Mouse (Mus musculus) intestine, embryonic 14.5 days (tissue): ENCODE results near the gene Ate1. TPM values are rescaled to one million over a fixed set of nuclear protein-coding genes. Genes with fewer than 3 reads are reported as not detected.
"Not testable (repeated sequence)": the region's sequence is repeated elsewhere in the genome, so short reads cannot be mapped to it uniquely, and the experiment has no call there.

Experiments
- ATAC-seq: fragments of 200-750 bp; cut with Nextera tagmentation; replicated peaks from 2 replicates; pipeline ENCODE4 v1.8.0; 2017; ENCODE audit warnings: low read depth, moderate number of reproducible peaks, moderate TSS enrichment, moderate library complexity; ENCODE audit not compliant: low FRiP score, low TSS enrichment
- DNase-seq: peaks from one replicate; pipeline ENCODE4 v3.0.0-alpha.2; 2018; ENCODE audit warnings: low spot score
- H3K27ac ChIP-seq: fragments of 300-500 bp; sonication (generic); 2 replicates; pipeline ENCODE4 v1.5.1; 2014; ENCODE audit warnings: low read depth, mild to moderate bottlenecking, control low read depth
- H3K27me3 ChIP-seq: fragments of 300-500 bp; sonication (generic); replicated peaks from 2 replicates; pipeline ENCODE4 v1.6.1; 2014; ENCODE audit warnings: low read length, control low read depth; ENCODE audit not compliant: control insufficient read depth, insufficient read depth
- H3K36me3 ChIP-seq: fragments of 300-500 bp; sonication (generic); 2 replicates; pipeline ENCODE4 v1.6.1; 2014; ENCODE audit warnings: low read length, control low read depth; ENCODE audit not compliant: control insufficient read depth, insufficient read depth
- H3K4me1 ChIP-seq: fragments of 300-500 bp; sonication (generic); replicated peaks from 2 replicates; pipeline ENCODE4 v1.6.1; 2014; ENCODE audit warnings: low read length, control low read depth, mixed read lengths; ENCODE audit not compliant: control insufficient read depth, insufficient read depth
- H3K4me2 ChIP-seq: fragments of 300-500 bp; sonication (generic); 2 replicates; pipeline ENCODE4 v1.6.1; 2014; ENCODE audit warnings: low read length
- H3K4me3 ChIP-seq: fragments of 300-500 bp; sonication (generic); 2 replicates; pipeline ENCODE4 v1.5.1; 2014; ENCODE audit warnings: low read depth, low read length, control low read depth, mixed read lengths
- H3K9ac ChIP-seq: fragments of 300-500 bp; sonication (generic); 2 replicates; pipeline ENCODE4 v1.6.1; 2014; ENCODE audit warnings: mild to moderate bottlenecking, low read length
- H3K9me3 ChIP-seq: fragments of 300-500 bp; sonication (generic); 2 replicates; pipeline ENCODE4 v1.6.1; 2016; ENCODE audit warnings: low read length, control low read depth; ENCODE audit not compliant: control insufficient read depth
- WGBS: fragments of 180-500 bp; shearing (Covaris S2); extraction: QIAGEN DNeasy Blood & Tissue Kit; methylation state at CpG from one replicate; pipeline ENCODE4 v1.1.7; 2014; 5-methylcytosine and 5-hydroxymethylcytosine counted together
- polyA plus RNA-seq: library from polyadenylated mRNA; unstranded; fragments of >200 nt; fragmentation: Nextera tagmentation; extraction: Ambion mirVana; gene quantifications from 2 replicates; pipeline ENCODE4 v1.2.1, GENCODE M21; 2014

Ate1 gene
- polyA plus RNA-seq, 1 experiment from 2014 or later = 63.1 TPM

DNA sequence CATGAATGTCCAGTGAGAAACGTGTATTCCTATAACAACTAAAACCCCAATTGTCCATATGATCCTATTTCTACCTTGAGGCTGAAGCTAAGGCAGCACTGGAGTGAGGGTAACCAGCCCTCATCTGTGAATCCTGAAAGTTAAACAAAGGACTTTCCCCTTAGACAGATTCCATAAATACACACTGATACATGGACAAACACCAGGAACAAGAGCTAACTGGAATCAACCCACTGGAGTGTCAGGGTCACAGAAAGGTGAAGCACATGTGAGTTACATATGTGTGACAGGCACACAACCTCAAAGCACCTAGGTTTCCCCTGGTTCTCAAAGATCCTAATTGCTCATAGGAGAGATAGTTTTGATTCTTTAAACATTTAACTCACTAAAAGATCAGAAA is 100.2 kb downstream of the Ate1 start:
- no peaks in the 10 kb centered on the region for H3K36me3 ChIP-seq
- H3K4me2 ChIP-seq = no peak overlapping the region
- DNase-seq (no peak), ATAC-seq (0 out of 2 replicates have a peak, but pooled peaks have one; percentile 23)
- peak overlapping the region; percentile 57 for H3K27ac ChIP-seq
- no peak overlapping the region for H3K9ac ChIP-seq
- H3K4me1 ChIP-seq = no peaks in the 10 kb centered on the region; the same call in 1 of the 2 replicates
- H3K4me3 ChIP-seq = no peak overlapping the region
- 46% methylated on average over 1 of the region's 1 CpGs for WGBS
- no peaks in the 10 kb centered on the region for H3K27me3 ChIP-seq
- H3K9me3 ChIP-seq = no peaks in the 10 kb centered on the region

DNA sequence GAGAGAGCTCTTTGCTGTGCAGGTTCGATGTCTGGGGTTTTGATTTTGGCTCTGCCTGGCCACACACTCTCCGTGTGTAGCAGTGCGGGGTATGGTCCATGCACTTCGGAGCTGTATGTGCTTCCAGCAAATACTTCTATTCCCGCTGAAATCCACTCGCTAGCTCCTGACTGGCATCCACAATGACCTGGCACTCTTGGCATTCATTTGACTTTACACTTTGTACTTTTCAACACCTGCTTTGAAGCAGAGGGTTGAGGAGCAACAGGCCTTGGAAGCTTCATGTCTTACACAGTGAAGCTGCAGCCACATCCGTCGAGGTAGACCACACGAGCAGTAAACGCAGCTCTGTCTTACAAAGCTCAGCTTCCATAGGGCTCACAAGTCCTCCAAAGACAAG is 112.5 kb downstream of the Ate1 start:
- no peaks in the 10 kb centered on the region for H3K27me3 ChIP-seq
- DNase-seq (no peak), ATAC-seq (no peak)
- no peak overlapping the region for H3K4me2 ChIP-seq
- no peaks in the 10 kb centered on the region for H3K36me3 ChIP-seq
- H3K9me3 ChIP-seq = no peaks in the 10 kb centered on the region
- no peak overlapping the region for H3K9ac ChIP-seq
- H3K27ac ChIP-seq = peak overlapping the region; percentile 58
- no peak overlapping the region for H3K4me3 ChIP-seq
- no peaks in the 10 kb centered on the region; the same call in 1 of the 2 replicates for H3K4me1 ChIP-seq
- WGBS = 69% methylated on average over 10 of the region's 10 CpGs

DNA sequence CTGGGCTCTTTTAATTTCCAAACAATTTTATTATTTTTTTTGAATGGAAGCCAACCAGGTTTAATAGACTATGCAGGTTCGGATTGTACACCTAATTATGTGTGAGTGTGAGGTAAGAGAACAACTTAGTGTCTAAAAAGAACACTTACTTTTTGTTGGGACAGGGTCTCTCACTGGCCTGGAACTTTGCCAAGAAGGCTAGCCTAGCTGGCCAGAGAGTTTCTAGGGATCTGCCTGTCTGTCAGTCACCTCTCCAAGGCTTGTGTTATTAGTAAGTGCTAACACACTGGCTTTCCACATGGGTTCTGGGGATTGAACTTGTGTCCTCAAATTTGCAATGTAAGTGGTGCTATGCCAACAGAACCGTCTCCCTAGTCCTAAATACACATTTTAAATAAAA is 116.8 kb downstream of the Ate1 start:
- no peaks in the 10 kb centered on the region for H3K9me3 ChIP-seq
- DNase-seq (no peak), ATAC-seq (no peak)
- no peaks in the 10 kb centered on the region; the same call in 1 of the 2 replicates for H3K4me1 ChIP-seq
- WGBS = 86% methylated on average over 2 of the region's 2 CpGs
- peaks cover 6% of the 10 kb centered on the region for H3K36me3 ChIP-seq
- H3K4me2 ChIP-seq = no peak overlapping the region
- H3K27ac ChIP-seq = no peak overlapping the region
- H3K9ac ChIP-seq = no peak overlapping the region
- no peaks in the 10 kb centered on the region for H3K27me3 ChIP-seq
- H3K4me3 ChIP-seq = no peak overlapping the region

DNA sequence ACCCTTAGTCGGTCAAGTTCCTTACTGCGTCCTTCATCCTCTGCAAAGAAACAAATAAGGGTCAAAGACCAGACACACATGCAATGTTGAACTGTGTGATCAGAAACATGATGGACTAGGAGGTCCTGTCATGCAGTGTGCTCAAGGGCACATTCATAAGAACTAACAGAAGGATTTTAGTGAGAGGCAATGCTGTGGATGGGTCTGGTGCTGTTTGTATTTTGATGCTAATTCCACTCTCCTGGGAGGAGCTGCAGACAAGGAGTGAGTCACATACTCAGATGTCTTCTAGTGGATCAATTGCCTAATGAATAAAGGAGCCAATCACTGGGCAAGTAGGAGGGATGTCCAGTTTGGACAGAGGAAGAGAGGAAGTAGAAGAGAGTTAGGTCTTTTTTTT is 125.5 kb downstream of the Ate1 start:
- H3K36me3 ChIP-seq = peaks cover 13% of the 10 kb centered on the region
- H3K4me3 ChIP-seq = no peak overlapping the region
- H3K4me1 ChIP-seq = no peaks in the 10 kb centered on the region
- H3K4me2 ChIP-seq = no peak overlapping the region
- no peak for ATAC-seq
- H3K27me3 ChIP-seq = no peaks in the 10 kb centered on the region
- WGBS = 81% methylated on average over 2 of the region's 2 CpGs
- no peak overlapping the region for H3K27ac ChIP-seq
- H3K9me3 ChIP-seq = no peaks in the 10 kb centered on the region
- no peak for DNase-seq
- H3K9ac ChIP-seq = no peak overlapping the region

DNA sequence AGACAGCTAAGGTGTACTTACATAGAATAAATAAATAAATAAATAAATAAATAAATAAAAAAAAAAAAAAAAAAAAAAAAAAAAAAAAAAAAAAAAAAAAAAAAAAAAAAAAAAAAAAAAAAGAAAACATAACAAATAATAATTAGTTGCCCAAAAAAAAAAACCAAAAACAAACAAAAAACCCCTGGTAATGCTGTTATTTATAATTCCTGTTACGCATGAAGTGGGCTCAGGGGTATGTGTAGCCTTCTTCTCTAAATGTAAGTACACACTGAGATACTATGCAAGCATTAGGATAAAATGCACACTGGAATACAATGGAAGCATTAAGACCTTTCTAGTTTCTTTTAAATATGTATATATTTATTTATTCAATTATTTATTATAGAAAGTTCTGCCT is 130.1 kb downstream of the Ate1 start:
- H3K9me3 ChIP-seq, H3K4me2 ChIP-seq, H3K9ac ChIP-seq, H3K27ac ChIP-seq, H3K27me3 ChIP-seq, H3K4me1 ChIP-seq, H3K4me3 ChIP-seq, DNase-seq, ATAC-seq: not testable (repeated sequence)
- H3K36me3 ChIP-seq = peaks cover 24% of the 10 kb centered on the region
- WGBS = 91% methylated on average over 1 of the region's 1 CpGs

DNA sequence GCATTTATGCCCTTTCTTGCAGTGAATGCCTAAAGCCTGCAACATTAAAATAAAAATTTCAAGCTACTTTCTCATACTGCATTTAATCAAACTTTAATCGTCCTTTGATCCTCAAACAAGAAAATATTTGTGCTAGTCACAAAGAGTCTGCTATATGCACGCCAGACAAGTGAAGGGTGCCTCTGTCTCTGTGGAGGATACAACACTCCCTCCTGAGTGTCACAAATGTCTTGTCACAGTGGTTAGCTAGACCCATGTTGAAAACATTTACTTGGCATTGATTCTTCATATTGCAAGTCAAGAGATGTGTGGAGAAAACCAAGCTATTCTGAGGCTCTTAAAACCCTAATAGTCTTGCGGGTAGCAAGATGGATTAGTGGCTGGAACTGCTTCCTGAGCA is 133.9 kb downstream of the Ate1 start:
- no peaks in the 10 kb centered on the region for H3K9me3 ChIP-seq
- H3K4me1 ChIP-seq = no peaks in the 10 kb centered on the region
- H3K4me2 ChIP-seq = no peak overlapping the region
- no peak overlapping the region for H3K4me3 ChIP-seq
- peak; percentile 2 for DNase-seq
- peaks cover 11% of the 10 kb centered on the region; the same call in 1 of the 2 replicates for H3K36me3 ChIP-seq
- WGBS = 77% methylated on average over 3 of the region's 3 CpGs
- no peak for ATAC-seq
- no peak overlapping the region for H3K9ac ChIP-seq
- H3K27me3 ChIP-seq = no peaks in the 10 kb centered on the region
- H3K27ac ChIP-seq = no peak overlapping the region

DNA sequence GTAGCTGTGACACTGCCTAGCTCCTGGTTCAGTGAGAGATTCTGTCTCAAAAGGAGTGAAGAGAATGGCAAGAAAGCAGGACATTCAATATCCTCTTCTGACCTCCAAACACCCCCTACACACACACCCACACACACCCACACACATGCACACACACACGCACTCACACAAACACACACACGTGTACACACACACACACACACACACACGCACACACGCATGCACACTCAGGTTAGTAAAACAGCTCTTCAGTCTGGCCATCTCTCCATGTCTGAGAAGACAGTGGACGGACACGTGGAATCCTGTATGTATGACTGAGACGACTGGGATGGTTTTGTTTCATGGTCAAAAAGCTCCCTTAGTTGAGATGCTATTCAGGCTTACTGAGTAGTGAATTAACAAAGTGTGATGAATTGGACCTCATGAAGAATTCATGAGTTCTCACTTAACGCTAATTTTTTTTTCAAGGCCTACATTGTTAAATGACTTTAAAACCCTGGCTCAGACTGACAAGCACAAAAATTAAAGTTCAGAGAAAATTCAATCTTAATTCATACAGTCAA is 134.4 kb downstream of the Ate1 start:
- Histone ChIP-seq H3K9me3 (no peaks in the 10 kb centered on the region), H3K27me3 (no peaks in the 10 kb centered on the region), H3K9ac (no peak overlapping the region), H3K4me1 (no peaks in the 10 kb centered on the region), H3K27ac (no peak overlapping the region), H3K4me2 (no peak overlapping the region), H3K36me3 (peaks cover 11% of the 10 kb centered on the region; the same call in 1 of the 2 replicates), H3K4me3 (no peak overlapping the region)
- DNase-seq = no peak
- WGBS = 93% methylated on average over 8 of the region's 8 CpGs
- no peak for ATAC-seq

DNA sequence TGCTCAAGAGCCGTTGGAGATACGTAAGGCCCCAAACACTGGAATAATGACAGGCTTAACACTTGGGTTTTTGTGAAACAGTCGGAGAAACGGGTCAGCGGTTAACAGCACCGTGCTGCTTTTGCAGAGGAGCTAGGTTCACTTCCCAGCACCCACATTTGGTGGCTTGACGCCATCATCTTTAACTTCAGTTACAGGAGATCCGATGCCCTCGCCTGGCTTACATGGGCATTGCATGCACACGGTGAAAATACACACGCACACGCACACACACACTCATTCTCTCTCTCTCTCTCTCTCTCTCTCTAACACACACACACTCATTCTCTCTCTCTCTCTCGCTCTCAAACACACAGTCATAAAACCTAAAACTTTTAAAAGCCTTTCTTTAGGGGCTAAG is 138.0 kb downstream of the Ate1 start:
- no peaks in the 10 kb centered on the region for H3K9me3 ChIP-seq
- H3K9ac ChIP-seq = no peak overlapping the region
- DNase-seq (no peak), ATAC-seq (no peak)
- 94% methylated on average over 13 of the region's 13 CpGs for WGBS
- no peak overlapping the region for H3K4me3 ChIP-seq
- no peaks in the 10 kb centered on the region for H3K4me1 ChIP-seq
- 0 out of 2 replicates have a peak, but pooled peaks cover 3% of the 10 kb centered on the region for H3K36me3 ChIP-seq
- H3K4me2 ChIP-seq = no peak overlapping the region
- no peak overlapping the region for H3K27ac ChIP-seq
- H3K27me3 ChIP-seq = no peaks in the 10 kb centered on the region

DNA sequence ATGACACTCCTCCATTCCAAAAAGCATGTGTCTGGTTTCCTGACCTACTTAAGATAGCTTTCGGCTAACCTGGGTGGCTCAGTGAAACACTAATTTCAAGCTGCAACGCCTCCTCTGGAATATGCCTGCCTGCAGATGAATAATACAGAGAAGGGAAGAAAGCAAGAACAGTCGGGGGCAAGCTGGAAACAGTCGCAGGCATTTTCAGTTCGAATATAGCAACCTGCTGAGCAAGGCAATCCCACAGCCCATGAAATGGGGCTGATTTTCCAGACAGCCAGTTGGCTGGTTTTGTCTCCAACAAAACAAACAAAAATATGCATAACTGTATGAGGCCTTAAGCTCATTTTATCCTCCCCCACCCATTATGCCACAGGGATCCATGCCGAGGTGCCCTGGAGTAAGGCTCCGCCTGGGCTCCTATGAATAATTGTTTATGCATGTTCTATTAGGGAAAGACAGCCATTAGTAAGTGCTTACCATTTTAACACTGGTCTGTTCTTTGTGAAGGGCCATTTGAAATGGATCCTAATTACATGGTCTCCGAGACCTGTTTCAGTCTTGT is 138.7 kb downstream of the Ate1 start:
- 88% methylated on average over 8 of the region's 8 CpGs for WGBS
- H3K27ac ChIP-seq = no peak overlapping the region
- no peak overlapping the region for H3K9ac ChIP-seq
- no peak overlapping the region for H3K4me3 ChIP-seq
- no peaks in the 10 kb centered on the region for H3K36me3 ChIP-seq
- ATAC-seq (no peak), DNase-seq (no peak)
- no peaks in the 10 kb centered on the region for H3K4me1 ChIP-seq
- no peaks in the 10 kb centered on the region for H3K27me3 ChIP-seq
- H3K4me2 ChIP-seq = no peak overlapping the region
- no peaks in the 10 kb centered on the region for H3K9me3 ChIP-seq
